Mouse (Mus musculus): ENCODE data around the gene Dct. TPM values are rescaled to one million over a fixed set of nuclear protein-coding genes. Genes with fewer than 3 reads are reported as not detected.

Gene Dct
- polyA plus RNA-seq, 1 experiment, result 3.1 TPM

- DNase-seq (ENCODE audit: low read depth), result peak; percentile 67
- TF ChIP-seq CTCF (IDR thresholded peaks at IDR 0.05; ENCODE audit: borderline replicate concordance, extremely low read depth, insufficient read depth, insufficient read length) (no peak), POLR2A (IDR thresholded peaks at IDR 0.05; ENCODE audit: borderline replicate concordance, extremely low read depth, insufficient read depth, insufficient read length, poor library complexity, severe bottlenecking) (no peak)
These were observed 9.8 kb downstream of the Dct start for GRCm38 (mm10) chr14:118042066-118042762.

DNA sequence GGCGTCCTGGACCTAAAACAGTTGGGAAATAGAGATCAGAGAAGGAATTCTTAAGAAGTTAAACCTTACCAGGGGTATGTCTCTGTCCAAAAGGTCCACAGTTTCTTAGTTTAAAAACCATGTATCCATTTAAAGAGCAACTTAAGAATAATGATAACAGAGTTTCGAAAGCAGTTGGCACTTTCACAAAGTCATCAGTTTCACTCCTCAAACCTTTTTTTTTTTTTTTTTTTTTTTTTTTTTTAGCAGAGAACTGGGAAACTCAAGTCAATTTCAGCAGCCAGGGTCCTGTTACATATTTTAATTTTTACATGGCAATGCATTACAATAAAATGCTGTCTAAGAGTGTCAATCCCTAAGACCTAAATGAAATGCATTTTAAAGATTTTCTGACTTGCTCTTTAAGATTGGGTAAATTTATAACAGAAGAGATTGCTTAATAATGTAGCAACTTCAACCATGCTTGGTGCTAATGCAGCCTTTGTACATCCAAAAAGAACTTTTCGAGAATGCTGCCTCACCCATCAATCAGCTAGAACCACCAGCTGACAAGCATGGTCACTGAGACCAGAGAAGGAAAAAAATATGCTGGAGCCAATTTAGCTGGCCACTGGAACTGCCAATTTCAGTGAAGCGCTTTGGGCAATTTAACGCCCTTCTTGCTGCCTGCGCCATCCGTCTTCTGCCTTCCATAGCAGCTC is 11.3 kb downstream of the Dct start:
- TF ChIP-seq CTCF (IDR thresholded peaks at IDR 0.05; ENCODE audit: borderline replicate concordance, extremely low read depth, insufficient read depth, insufficient read length) (no peak), POLR2A (IDR thresholded peaks at IDR 0.05; ENCODE audit: borderline replicate concordance, extremely low read depth, insufficient read depth, insufficient read length, poor library complexity, severe bottlenecking) (no peak)
- peak; percentile 27 for DNase-seq (ENCODE audit: low read depth)

GRCm38 (mm10) chr14:118039074-118039473 is 13.0 kb downstream of the Dct start:
- no peak for DNase-seq (ENCODE audit: low read depth)
- TF ChIP-seq CTCF (IDR thresholded peaks at IDR 0.05; ENCODE audit: borderline replicate concordance, extremely low read depth, insufficient read depth, insufficient read length) (no peak), POLR2A (IDR thresholded peaks at IDR 0.05; ENCODE audit: borderline replicate concordance, extremely low read depth, insufficient read depth, insufficient read length, poor library complexity, severe bottlenecking) (no peak)

- DNase-seq (ENCODE audit: low read depth), result no peak
- TF ChIP-seq POLR2A (IDR thresholded peaks at IDR 0.05; ENCODE audit: borderline replicate concordance, extremely low read depth, insufficient read depth, insufficient read length, poor library complexity, severe bottlenecking), result no peak
- no peak; the same call in 1 of the 2 replicates for TF ChIP-seq CTCF (IDR thresholded peaks at IDR 0.05; ENCODE audit: borderline replicate concordance, extremely low read depth, insufficient read depth, insufficient read length)
These were observed 24.5 kb downstream of the Dct start for GRCm38 (mm10) chr14:118027564-118027963.

- TF ChIP-seq CTCF (IDR thresholded peaks at IDR 0.05; ENCODE audit: borderline replicate concordance, extremely low read depth, insufficient read depth, insufficient read length), result no peak
- TF ChIP-seq POLR2A (IDR thresholded peaks at IDR 0.05; ENCODE audit: borderline replicate concordance, extremely low read depth, insufficient read depth, insufficient read length, poor library complexity, severe bottlenecking), result no peak
- DNase-seq (ENCODE audit: low read depth), result no peak
These were observed 30.0 kb downstream of the Dct start for GRCm38 (mm10) chr14:118021867-118022543.

GRCm38 (mm10) chr14:118019314-118019713 is 32.7 kb downstream of the Dct start:
- DNase-seq (ENCODE audit: low read depth), result no peak
- TF ChIP-seq CTCF (IDR thresholded peaks at IDR 0.05; ENCODE audit: borderline replicate concordance, extremely low read depth, insufficient read depth, insufficient read length), result no peak
- no peak for TF ChIP-seq POLR2A (IDR thresholded peaks at IDR 0.05; ENCODE audit: borderline replicate concordance, extremely low read depth, insufficient read depth, insufficient read length, poor library complexity, severe bottlenecking)

- no peak for DNase-seq (ENCODE audit: low read depth)
- no peak for TF ChIP-seq CTCF (IDR thresholded peaks at IDR 0.05; ENCODE audit: borderline replicate concordance, extremely low read depth, insufficient read depth, insufficient read length)
- no peak for TF ChIP-seq POLR2A (IDR thresholded peaks at IDR 0.05; ENCODE audit: borderline replicate concordance, extremely low read depth, insufficient read depth, insufficient read length, poor library complexity, severe bottlenecking)
These were observed 38.8 kb downstream of the Dct start for GRCm38 (mm10) chr14:118013237-118013636.

- DNase-seq (ENCODE audit: low read depth), result no peak
- TF ChIP-seq POLR2A (IDR thresholded peaks at IDR 0.05; ENCODE audit: borderline replicate concordance, extremely low read depth, insufficient read depth, insufficient read length, poor library complexity, severe bottlenecking), result no peak
- TF ChIP-seq CTCF (IDR thresholded peaks at IDR 0.05; ENCODE audit: borderline replicate concordance, extremely low read depth, insufficient read depth, insufficient read length), result no peak
These were observed 42.5 kb downstream of the Dct start for GRCm38 (mm10) chr14:118009541-118009940.

GRCm38 (mm10) chr14:118005697-118006096 is 46.3 kb downstream of the Dct start:
- DNase-seq (ENCODE audit: low read depth), result peak; percentile 83
- TF ChIP-seq CTCF (IDR thresholded peaks at IDR 0.05; ENCODE audit: borderline replicate concordance, extremely low read depth, insufficient read depth, insufficient read length) (peak; percentile 76; the same call in 1 of the 2 replicates), POLR2A (IDR thresholded peaks at IDR 0.05; ENCODE audit: borderline replicate concordance, extremely low read depth, insufficient read depth, insufficient read length, poor library complexity, severe bottlenecking) (no peak)

- no peak for DNase-seq (ENCODE audit: low read depth)
These were observed 47.6 kb downstream of the Dct start for GRCm38 (mm10) chr14:118004434-118004833.

GRCm38 (mm10) chr14:117993845-117994244 is 58.2 kb downstream of the Dct start:
- DNase-seq (ENCODE audit: low read depth), result no peak
- TF ChIP-seq POLR2A (IDR thresholded peaks at IDR 0.05; ENCODE audit: borderline replicate concordance, extremely low read depth, insufficient read depth, insufficient read length, poor library complexity, severe bottlenecking), result no peak
- TF ChIP-seq CTCF (IDR thresholded peaks at IDR 0.05; ENCODE audit: borderline replicate concordance, extremely low read depth, insufficient read depth, insufficient read length), result no peak

More at GRCm38 (mm10) chr14:118004434-118004833, 47.6 kb downstream of the Dct start:
- no peak for TF ChIP-seq CTCF (IDR thresholded peaks at IDR 0.05; ENCODE audit: borderline replicate concordance, extremely low read depth, insufficient read depth, insufficient read length)
- no peak for TF ChIP-seq POLR2A (IDR thresholded peaks at IDR 0.05; ENCODE audit: borderline replicate concordance, extremely low read depth, insufficient read depth, insufficient read length, poor library complexity, severe bottlenecking)

Measured in brain, embryonic 14.5 days (tissue).